Mouse (Mus musculus) lung, adult 2 months (tissue): ENCODE measurements around the gene Rnf151. TPM values are rescaled to one million over a fixed set of nuclear protein-coding genes. Genes with fewer than 3 reads are reported as not detected.

Source experiments
- DNase-seq: peaks from one replicate; pipeline ENCODE4 v3.0.0; 2022
- H3K4me1 ChIP-seq: fragments of 200-500 bp; 2 replicates; pipeline ENCODE4 v1.6.1; 2011; ENCODE audit warnings: low read length; ENCODE audit not compliant: control insufficient read depth, insufficient read depth
- H3K4me3 ChIP-seq: fragments of 200-500 bp; replicated peaks from 2 replicates; pipeline ENCODE3; 2011; ENCODE audit warnings: low read depth, mild to moderate bottlenecking, control low read depth, low read length; ENCODE audit errors: extremely low read depth
- CTCF ChIP-seq: fragments of 200-500 bp; IDR thresholded peaks from 2 replicates; pipeline ENCODE4 v1.5.1; 2011; ENCODE audit warnings: mild to moderate bottlenecking, low read length, control low read depth; ENCODE audit not compliant: insufficient read depth
- POLR2A ChIP-seq: fragments of 200-500 bp; IDR thresholded peaks from 2 replicates; pipeline ENCODE4 v1.6.1; 2011; ENCODE audit warnings: low read depth, mild to moderate bottlenecking, control low read depth, low read length, borderline replicate concordance; ENCODE audit errors: extremely low read depth
- WGBS: fragments of 180-500 bp; shearing (Covaris S2); methylation state at CpG from one replicate; pipeline ENCODE4 v1.1.7; 2018; 5-methylcytosine and 5-hydroxymethylcytosine counted together
- polyA plus RNA-seq: library from polyadenylated mRNA; depleted of rRNA; stranded (reverse); fragments of >200 nt; gene quantifications from 2 replicates; pipeline ENCODE4 v1.2.3, GENCODE M21; 2012

The Rnf151 gene
- polyA plus RNA-seq, 1 experiment, result 0.57 TPM

DNA sequence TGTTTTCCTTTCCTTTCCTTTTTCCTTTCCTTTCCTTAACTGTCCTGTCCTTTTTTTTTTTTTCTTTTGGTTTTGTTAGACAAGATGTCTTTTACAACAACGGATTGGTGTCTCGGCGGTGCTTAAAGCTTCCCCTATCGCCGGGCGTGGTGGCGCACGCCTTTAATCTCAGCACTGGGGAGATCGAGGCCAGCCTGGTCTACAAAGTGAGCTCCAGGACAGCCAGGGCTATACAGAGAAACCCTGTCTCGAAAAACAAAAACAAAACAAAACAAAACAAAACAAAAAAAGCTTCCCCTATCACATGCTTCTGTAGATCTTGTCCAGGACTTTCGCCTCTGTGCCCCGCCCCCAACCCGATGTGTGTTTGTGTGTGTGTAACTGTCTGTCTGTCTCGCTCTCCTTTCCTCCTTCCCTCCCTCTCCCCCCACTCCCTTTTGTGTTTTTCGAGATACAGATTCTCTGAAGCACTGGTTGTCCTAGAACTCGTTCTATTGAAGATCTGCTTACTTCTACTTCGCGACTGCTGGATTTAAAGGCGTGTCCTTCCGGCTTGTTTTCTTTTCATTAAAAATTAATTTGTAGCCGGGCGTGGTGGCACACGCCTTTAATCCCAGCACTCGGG is 9.9 kb downstream of the Rnf151 start:
- no peak for DNase-seq
- Histone ChIP-seq H3K4me3 (peak overlapping the region; percentile 87), H3K4me1 (0 out of 2 replicates have a peak, but pooled peaks cover 2% of the 10 kb centered on the region)
- WGBS, result 2% methylated on average over 24 of the region's 24 CpGs
- no peak for TF ChIP-seq CTCF
- TF ChIP-seq POLR2A, result no peak

- H3K4me1 ChIP-seq, result 0 out of 2 replicates have a peak, but pooled peaks cover 2% of the 10 kb centered on the region
- WGBS, result 3% methylated on average over 32 of the region's 32 CpGs
- TF ChIP-seq CTCF (no peak), POLR2A (peak; percentile 83; the same call in 1 of the 2 replicates)
- DNase-seq, result peak; percentile 94
- peak within 1 kb of the TSS; percentile 87 for H3K4me3 ChIP-seq
These were observed 10.7 kb downstream of the Rnf151 start, which contains the start of gene Tbl3 for GRCm38 (mm10) chr17:24706982-24707800. TSS of gene Tbl3 (minus strand) at chr17:24707660.

DNA sequence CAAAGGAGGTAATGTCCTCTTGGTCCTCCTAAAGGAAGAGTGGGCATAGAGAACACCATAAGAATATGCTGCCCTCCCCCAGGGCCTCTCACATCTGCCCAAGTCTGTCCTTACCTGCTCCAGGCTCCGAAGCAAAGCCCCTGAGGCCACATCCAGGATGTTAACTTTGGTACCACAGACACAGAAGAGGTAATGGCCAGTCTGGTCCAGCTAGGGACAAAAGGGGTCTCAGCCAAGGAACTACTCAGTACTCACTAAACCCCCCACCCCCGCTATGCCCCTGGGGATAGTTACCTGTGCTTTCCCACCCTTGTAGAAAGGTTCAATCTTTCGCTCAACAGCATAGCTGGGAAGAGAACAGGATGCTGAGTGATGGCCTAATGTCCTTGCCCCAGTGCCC is 12.0 kb downstream of the Rnf151 start:
- TF ChIP-seq POLR2A (no peak), CTCF (no peak)
- WGBS, result 96% methylated on average over 3 of the region's 3 CpGs
- Histone ChIP-seq H3K4me3 (no peak overlapping the region), H3K4me1 (0 out of 2 replicates have a peak, but pooled peaks cover 2% of the 10 kb centered on the region)
- no peak for DNase-seq

- no peak overlapping the region for H3K4me3 ChIP-seq
- H3K4me1 ChIP-seq, result peaks cover 2% of the 10 kb centered on the region
- DNase-seq, result no peak
- TF ChIP-seq POLR2A, result no peak
- TF ChIP-seq CTCF, result no peak
- WGBS, result 87% methylated on average over 9 of the region's 9 CpGs
These were observed 16.6 kb downstream of the Rnf151 start for GRCm38 (mm10) chr17:24701251-24701650.

DNA sequence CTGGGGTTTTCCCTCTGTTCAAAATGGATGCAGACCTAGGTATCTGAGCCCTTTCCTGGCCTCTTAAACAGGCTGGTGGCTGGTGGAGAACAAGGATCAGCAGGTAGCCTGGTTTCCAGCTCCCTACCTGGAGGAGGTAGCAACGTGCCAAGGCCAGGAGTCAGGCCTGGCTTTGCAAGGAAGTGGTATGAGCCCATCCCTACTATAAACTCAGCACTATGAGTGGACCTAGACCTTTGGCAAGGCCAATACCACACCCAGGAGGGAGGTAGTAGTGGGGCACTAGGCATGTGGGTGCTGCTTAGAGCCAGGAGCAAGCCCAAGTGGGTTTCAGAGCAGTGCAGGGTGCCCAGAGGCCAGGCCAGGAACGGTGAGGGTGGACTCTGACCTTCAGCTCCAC is 18.4 kb downstream of the Rnf151 start:
- TF ChIP-seq CTCF, result no peak
- no peak for TF ChIP-seq POLR2A
- DNase-seq, result no peak
- 86% methylated on average over 2 of the region's 2 CpGs for WGBS
- peaks cover 2% of the 10 kb centered on the region for H3K4me1 ChIP-seq
- no peak overlapping the region for H3K4me3 ChIP-seq

- H3K4me3 ChIP-seq, result no peak overlapping the region
- TF ChIP-seq POLR2A (no peak), CTCF (no peak)
- H3K4me1 ChIP-seq, result peaks cover 2% of the 10 kb centered on the region
- WGBS, result 61% methylated on average over 9 of the region's 9 CpGs
- DNase-seq, result no peak
These were observed 19.1 kb downstream of the Rnf151 start for GRCm38 (mm10) chr17:24698715-24699114.

DNA sequence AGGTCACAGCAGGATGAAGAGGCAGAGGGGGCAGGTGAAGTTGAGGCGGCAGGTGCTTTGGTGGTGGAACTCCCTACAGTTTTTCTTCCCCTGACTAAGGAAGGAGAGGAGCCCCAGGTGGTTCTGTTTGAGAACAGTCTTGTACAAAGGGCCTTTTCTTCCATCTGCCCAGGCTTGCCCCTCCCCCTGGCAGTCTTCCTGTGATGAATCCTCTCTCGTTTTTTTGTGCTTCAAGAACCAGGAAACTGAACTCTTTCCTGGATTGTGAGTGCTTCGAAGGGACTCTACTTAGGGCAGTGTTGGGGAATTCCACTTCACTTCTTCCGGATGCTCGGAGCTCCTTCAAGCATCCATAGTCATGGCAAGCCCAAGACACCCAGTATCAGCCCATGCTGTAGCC is 19.9 kb downstream of the Rnf151 start:
- DNase-seq, result no peak
- peaks cover 2% of the 10 kb centered on the region for H3K4me1 ChIP-seq
- TF ChIP-seq POLR2A (no peak), CTCF (no peak)
- H3K4me3 ChIP-seq, result no peak overlapping the region
- whole genome bisulfite sequencing, result 11% methylated on average over 5 of the region's 5 CpGs

- 1% methylated on average over 72 of the region's 76 CpGs for WGBS
- peak; percentile 43; the same call in 1 of the 2 replicates for TF ChIP-seq POLR2A
- TF ChIP-seq CTCF, result no peak
- H3K4me3 ChIP-seq, result peak within 1 kb of the TSS; percentile 99
- DNase-seq, result peak; percentile 82
- H3K4me1 ChIP-seq, result peaks cover 2% of the 10 kb centered on the region
These were observed 21.7 kb downstream of the Rnf151 start, which contains the start of the genes Gfer and Noxo1 for GRCm38 (mm10) chr17:24696011-24696697. TSS of gene Gfer (minus strand) at chr17:24696156. TSS of gene Noxo1 (plus strand) at chr17:24696234.
